Mouse (Mus musculus): Measurements from ENCODE around the gene Gstt3. TPM values are rescaled to one million over a fixed set of nuclear protein-coding genes. Genes with fewer than 3 reads are reported as not detected.

Gstt3 gene
- polyA plus RNA-seq, 1 experiment from 2014 or later = 47.7 TPM

DNA sequence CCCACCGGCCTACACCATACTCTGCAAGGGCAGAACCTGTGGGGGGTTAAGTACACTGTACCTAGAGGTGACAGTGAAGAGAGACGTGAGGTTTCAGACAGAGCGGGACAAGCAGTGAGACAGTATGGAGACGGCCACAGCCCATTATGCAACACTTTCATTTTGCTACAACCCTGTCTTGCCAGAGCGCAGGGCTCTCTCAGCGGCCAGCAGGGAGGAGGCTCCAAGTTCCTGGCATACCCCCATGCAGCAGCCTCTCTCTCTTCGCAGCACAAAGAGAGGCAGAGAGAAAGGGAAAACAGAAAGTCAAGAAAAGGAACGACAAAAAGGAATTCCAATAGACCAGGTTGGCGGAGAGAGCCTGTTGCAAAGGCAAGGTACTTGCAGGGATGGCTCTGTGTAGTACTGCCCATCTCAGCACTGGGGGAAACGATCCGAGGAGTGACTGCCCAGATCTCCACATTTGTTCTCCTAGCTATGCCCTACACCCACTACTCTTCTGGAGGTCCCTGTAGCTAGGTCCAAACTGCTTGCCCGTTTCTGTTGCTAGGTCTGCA is 16.5 kb upstream of the Gstt3 start:
- H3K27me3 ChIP-seq (replicated peaks; ENCODE audit: control insufficient read depth, insufficient read depth, low read length) = no peaks in the 10 kb centered on the region
- peak overlapping the region; percentile 32 for H3K9ac ChIP-seq (ENCODE audit: low read depth, low read length)
- peak overlapping the region; percentile 93 for H3K4me2 ChIP-seq (replicated peaks; ENCODE audit: low read depth)
- H3K4me3 ChIP-seq (ENCODE audit: low read depth, low read length) = peak overlapping the region; percentile 49
- no peaks in the 10 kb centered on the region for H3K9me3 ChIP-seq (ENCODE audit: control insufficient read depth)
- WGBS = under 1% methylated on average over 12 of the region's 12 CpGs
- H3K36me3 ChIP-seq (ENCODE audit: control insufficient read depth, insufficient read depth) = no peaks in the 10 kb centered on the region
- H3K27ac ChIP-seq (ENCODE audit: low read depth, low read length) = no peak overlapping the region
- H3K4me1 ChIP-seq (replicated peaks; ENCODE audit: control insufficient read depth, insufficient read depth, low read length) = peaks cover 5% of the 10 kb centered on the region; the same call in 1 of the 2 replicates
- ATAC-seq = peak; percentile 61; the same call in 1 of the 2 replicates
- no peak for TF ChIP-seq CTCF (IDR thresholded peaks at IDR 0.05; ENCODE audit: low read depth)

GRCm38 (mm10) chr10:75796731-75797516 is 15.7 kb upstream of the Gstt3 start:
- peak overlapping the region; percentile 93 for H3K4me2 ChIP-seq (replicated peaks; ENCODE audit: low read depth)
- 55% methylated on average over 11 of the region's 11 CpGs for WGBS

GRCm38 (mm10) chr10:75794880-75795279 is 13.7 kb upstream of the Gstt3 start:
- no peaks in the 10 kb centered on the region for H3K36me3 ChIP-seq (ENCODE audit: control insufficient read depth, insufficient read depth)

More at GRCm38 (mm10) chr10:75796731-75797516, 15.7 kb upstream of the Gstt3 start:
- no peak for TF ChIP-seq CTCF (IDR thresholded peaks at IDR 0.05; ENCODE audit: low read depth)
- peak overlapping the region; percentile 49 for H3K4me3 ChIP-seq (ENCODE audit: low read depth, low read length)
- H3K27ac ChIP-seq (ENCODE audit: low read depth, low read length) = no peak overlapping the region
- H3K4me1 ChIP-seq (replicated peaks; ENCODE audit: control insufficient read depth, insufficient read depth, low read length) = peaks cover 5% of the 10 kb centered on the region; the same call in 1 of the 2 replicates
- H3K9me3 ChIP-seq (ENCODE audit: control insufficient read depth) = no peaks in the 10 kb centered on the region
- no peak overlapping the region; the same call in 1 of the 2 replicates for H3K9ac ChIP-seq (ENCODE audit: low read depth, low read length)
- H3K36me3 ChIP-seq (ENCODE audit: control insufficient read depth, insufficient read depth) = no peaks in the 10 kb centered on the region
- H3K27me3 ChIP-seq (replicated peaks; ENCODE audit: control insufficient read depth, insufficient read depth, low read length) = no peaks in the 10 kb centered on the region
- ATAC-seq = no peak

DNA sequence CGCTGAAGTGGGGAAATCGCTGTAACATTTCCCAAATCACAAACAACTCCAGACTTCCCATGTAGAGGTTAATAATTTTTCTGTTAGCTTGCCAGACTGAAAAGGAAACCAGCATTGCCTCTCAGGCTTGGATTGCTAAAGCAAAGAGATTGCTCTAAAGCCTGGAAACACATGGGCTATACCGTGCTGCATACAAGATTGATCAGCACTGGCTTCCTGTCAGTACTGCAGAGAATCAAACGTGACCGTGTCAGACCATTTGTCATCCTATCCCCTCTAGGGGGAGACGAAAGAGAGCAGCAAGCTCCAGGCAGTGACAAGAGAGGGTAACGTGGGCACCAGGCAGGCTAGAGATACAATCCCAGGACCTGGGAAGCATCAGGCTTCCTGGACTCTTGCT is 9.6 kb upstream of the Gstt3 start:
- Histone ChIP-seq H3K9me3 (ENCODE audit: control insufficient read depth) (no peaks in the 10 kb centered on the region), H3K4me2 (replicated peaks; ENCODE audit: low read depth) (no peak overlapping the region), H3K4me3 (ENCODE audit: low read depth, low read length) (no peak overlapping the region), H3K27me3 (replicated peaks; ENCODE audit: control insufficient read depth, insufficient read depth, low read length) (no peaks in the 10 kb centered on the region), H3K27ac (ENCODE audit: low read depth, low read length) (no peak overlapping the region), H3K4me1 (replicated peaks; ENCODE audit: control insufficient read depth, insufficient read depth, low read length) (peaks cover 3% of the 10 kb centered on the region; the same call in 1 of the 2 replicates), H3K9ac (ENCODE audit: low read depth, low read length) (no peak overlapping the region), H3K36me3 (ENCODE audit: control insufficient read depth, insufficient read depth) (no peaks in the 10 kb centered on the region)
- no peak for ATAC-seq
- peak; percentile 37; the same call in 1 of the 2 replicates for TF ChIP-seq CTCF (IDR thresholded peaks at IDR 0.05; ENCODE audit: low read depth)
- 21% methylated on average over 7 of the region's 7 CpGs for WGBS

More at GRCm38 (mm10) chr10:75794880-75795279, 13.7 kb upstream of the Gstt3 start:
- WGBS = 14% methylated on average over 3 of the region's 3 CpGs
- H3K9me3 ChIP-seq (ENCODE audit: control insufficient read depth) = no peaks in the 10 kb centered on the region
- no peak overlapping the region for H3K27ac ChIP-seq (ENCODE audit: low read depth, low read length)
- H3K27me3 ChIP-seq (replicated peaks; ENCODE audit: control insufficient read depth, insufficient read depth, low read length) = no peaks in the 10 kb centered on the region
- H3K4me1 ChIP-seq (replicated peaks; ENCODE audit: control insufficient read depth, insufficient read depth, low read length) = peaks cover 5% of the 10 kb centered on the region; the same call in 1 of the 2 replicates
- H3K9ac ChIP-seq (ENCODE audit: low read depth, low read length) = no peak overlapping the region
- peak; percentile 27 for TF ChIP-seq CTCF (IDR thresholded peaks at IDR 0.05; ENCODE audit: low read depth)
- ATAC-seq = peak; percentile 62
- H3K4me3 ChIP-seq (ENCODE audit: low read depth, low read length) = no peak overlapping the region
- 0 out of 2 replicates have a peak overlapping the region, but pooled peaks have one; percentile 0 for H3K4me2 ChIP-seq (replicated peaks; ENCODE audit: low read depth)

DNA sequence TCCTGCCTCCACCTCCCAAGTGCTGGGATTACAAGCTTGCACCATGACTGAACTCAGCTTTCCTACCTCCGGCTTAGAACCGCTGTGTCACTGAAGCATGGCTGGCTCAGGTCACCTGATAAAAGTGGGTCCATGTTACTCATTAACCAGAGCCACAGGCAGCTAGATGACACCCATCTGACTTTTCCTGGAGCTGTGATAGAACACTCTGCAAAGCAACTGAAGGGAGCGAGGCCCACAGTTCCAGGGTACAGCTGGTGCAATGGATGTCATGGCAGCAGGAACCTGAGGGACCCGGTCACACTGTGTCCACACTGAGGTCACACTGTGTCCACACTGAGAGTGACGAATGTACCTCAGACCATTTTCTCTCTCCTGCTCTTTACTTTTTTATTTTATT is 8.6 kb upstream of the Gstt3 start:
- Histone ChIP-seq H3K9ac (ENCODE audit: low read depth, low read length) (no peak overlapping the region), H3K4me2 (replicated peaks; ENCODE audit: low read depth) (no peak overlapping the region), H3K4me1 (replicated peaks; ENCODE audit: control insufficient read depth, insufficient read depth, low read length) (peaks cover 3% of the 10 kb centered on the region; the same call in 1 of the 2 replicates), H3K36me3 (ENCODE audit: control insufficient read depth, insufficient read depth) (no peaks in the 10 kb centered on the region), H3K27ac (ENCODE audit: low read depth, low read length) (peak overlapping the region; percentile 9; the same call in 1 of the 2 replicates), H3K27me3 (replicated peaks; ENCODE audit: control insufficient read depth, insufficient read depth, low read length) (no peaks in the 10 kb centered on the region), H3K9me3 (ENCODE audit: control insufficient read depth) (no peaks in the 10 kb centered on the region), H3K4me3 (ENCODE audit: low read depth, low read length) (no peak overlapping the region)
- TF ChIP-seq CTCF (IDR thresholded peaks at IDR 0.05; ENCODE audit: low read depth) = no peak
- WGBS = 44% methylated on average over 5 of the region's 5 CpGs
- peak; percentile 91 for ATAC-seq

- ATAC-seq = no peak
- Histone ChIP-seq H3K9ac (ENCODE audit: low read depth, low read length) (no peak overlapping the region), H3K9me3 (ENCODE audit: control insufficient read depth) (no peaks in the 10 kb centered on the region), H3K4me2 (replicated peaks; ENCODE audit: low read depth) (no peak overlapping the region), H3K4me3 (ENCODE audit: low read depth, low read length) (no peak overlapping the region), H3K27ac (ENCODE audit: low read depth, low read length) (0 out of 2 replicates have a peak overlapping the region, but pooled peaks have one; percentile 9), H3K27me3 (replicated peaks; ENCODE audit: control insufficient read depth, insufficient read depth, low read length) (no peaks in the 10 kb centered on the region), H3K36me3 (ENCODE audit: control insufficient read depth, insufficient read depth) (no peaks in the 10 kb centered on the region), H3K4me1 (replicated peaks; ENCODE audit: control insufficient read depth, insufficient read depth, low read length) (no peaks in the 10 kb centered on the region)
- 81% methylated on average over 6 of the region's 6 CpGs for WGBS
- no peak for TF ChIP-seq CTCF (IDR thresholded peaks at IDR 0.05; ENCODE audit: low read depth)
These were observed 8.0 kb upstream of the Gstt3 start for GRCm38 (mm10) chr10:75789081-75789735.

All from intestine, postnatal 0 days (tissue).